Mouse (Mus musculus) liver, adult 2 months (tissue): Measurements from ENCODE around the gene Cplx3. TPM values are rescaled to one million over a fixed set of nuclear protein-coding genes. Genes with fewer than 3 reads are reported as not detected.

Source experiments
- DNase-seq: peaks from one replicate; pipeline ENCODE4 v3.0.0-alpha.2; 2011; ENCODE audit warnings: low read depth, low spot score; ENCODE audit errors: extremely low read depth
- H3K27ac ChIP-seq: fragments of 200-500 bp; replicated peaks from 2 replicates; pipeline ENCODE4 v1.5.1; 2012; ENCODE audit warnings: low read depth, mild to moderate bottlenecking, control low read depth, inconsistent platforms, low read length; ENCODE audit not compliant: insufficient read depth
- H3K27me3 ChIP-seq: fragments of 200-500 bp; 2 replicates; pipeline ENCODE4 v1.6.1; 2012; ENCODE audit warnings: mild to moderate bottlenecking, moderate library complexity, low read length, inconsistent platforms; ENCODE audit not compliant: control insufficient read depth, insufficient read depth
- H3K36me3 ChIP-seq: fragments of 200-500 bp; 2 replicates; pipeline ENCODE4 v1.6.1; 2012; ENCODE audit warnings: low read length, inconsistent platforms; ENCODE audit not compliant: control insufficient read depth, insufficient read depth
- H3K4me1 ChIP-seq: fragments of 200-500 bp; 2 replicates; pipeline ENCODE4 v1.6.1; 2011; ENCODE audit warnings: low read length; ENCODE audit not compliant: control insufficient read depth, insufficient read depth
- H3K4me3 ChIP-seq: fragments of 200-500 bp; 2 replicates; pipeline ENCODE4 v1.5.1; 2011; ENCODE audit warnings: low read depth, mild to moderate bottlenecking, control low read depth, low read length, moderate library complexity; ENCODE audit not compliant: insufficient read depth
- H3K79me2 ChIP-seq: fragments of 200-500 bp; 2 replicates; pipeline ENCODE4 v1.6.1; 2012; ENCODE audit warnings: inconsistent platforms, mild to moderate bottlenecking, low read length, moderate library complexity; ENCODE audit not compliant: control insufficient read depth, insufficient read depth
- H3K9ac ChIP-seq: fragments of 200-500 bp; 2 replicates; pipeline ENCODE4 v1.6.1; 2012; ENCODE audit warnings: low read depth, mild to moderate bottlenecking, control low read depth, inconsistent platforms, low read length
- CTCF ChIP-seq: fragments of 200-500 bp; IDR thresholded peaks from 2 replicates; pipeline ENCODE4 v1.5.1; 2011; ENCODE audit warnings: low read depth, low read length, control low read depth
- POLR2A ChIP-seq: fragments of 200-500 bp; IDR thresholded peaks from 2 replicates; pipeline ENCODE4 v1.6.1; 2011; ENCODE audit warnings: low read length, control low read depth; ENCODE audit not compliant: insufficient read depth; ENCODE audit errors: extremely low read depth
- whole genome bisulfite sequencing: fragments of 180-500 bp; shearing (Covaris S2); methylation state at CpG from one replicate; pipeline ENCODE4 v1.1.7; 2018; 5-methylcytosine and 5-hydroxymethylcytosine counted together
- polyA plus RNA-seq: library from polyadenylated mRNA; depleted of rRNA; stranded (reverse); fragments of >200 nt; gene quantifications from 2 replicates; pipeline ENCODE4 v1.2.3, GENCODE M21; 2012
- total RNA-seq: library from RNA; depleted of rRNA; stranded (reverse); fragments of >200 nt; gene quantifications from 2 replicates; pipeline ENCODE4 v1.2.3, GENCODE M21; 2014

Cplx3 gene
- total and polyA plus RNA-seq, 2 experiments = not detected

DNA sequence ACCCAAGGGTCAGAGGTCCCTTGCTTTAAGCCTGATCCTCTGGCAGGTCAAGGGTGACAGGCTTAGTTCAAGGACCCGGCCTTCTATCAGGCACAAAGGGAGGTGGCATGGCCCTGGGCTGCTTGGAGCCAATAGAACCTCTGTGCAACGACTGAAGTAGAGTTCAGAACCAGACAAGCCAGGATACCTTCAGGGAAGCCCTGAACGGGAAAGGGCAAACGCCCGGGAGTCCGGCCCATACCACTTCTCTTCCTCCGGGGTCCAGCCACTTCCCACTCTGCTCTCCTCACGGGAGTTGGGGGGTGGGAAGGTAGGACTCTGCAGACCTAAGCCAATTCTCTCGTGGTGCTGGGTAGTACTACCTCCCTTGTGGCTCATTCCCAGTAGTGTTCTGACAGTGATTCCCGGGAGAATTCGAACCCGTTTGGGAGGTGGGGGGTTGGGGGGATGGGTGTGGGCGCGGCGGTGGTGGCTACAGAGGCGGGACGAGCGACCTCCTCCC is 38.4 kb upstream of the Cplx3 start:
- Histone ChIP-seq H3K4me3 (peak overlapping the region; percentile 96), H3K4me1 (peaks cover 63% of the 10 kb centered on the region), H3K27me3 (no peaks in the 10 kb centered on the region), H3K36me3 (no peaks in the 10 kb centered on the region), H3K27ac (peak overlapping the region; percentile 90), H3K79me2 (peaks cover 47% of the 10 kb centered on the region), H3K9ac (peak overlapping the region; percentile 100)
- peak; percentile 97 for DNase-seq
- WGBS = under 1% methylated on average over 18 of the region's 18 CpGs
- peak; percentile 69; the same call in 1 of the 2 replicates for TF ChIP-seq POLR2A
- TF ChIP-seq CTCF = no peak

DNA sequence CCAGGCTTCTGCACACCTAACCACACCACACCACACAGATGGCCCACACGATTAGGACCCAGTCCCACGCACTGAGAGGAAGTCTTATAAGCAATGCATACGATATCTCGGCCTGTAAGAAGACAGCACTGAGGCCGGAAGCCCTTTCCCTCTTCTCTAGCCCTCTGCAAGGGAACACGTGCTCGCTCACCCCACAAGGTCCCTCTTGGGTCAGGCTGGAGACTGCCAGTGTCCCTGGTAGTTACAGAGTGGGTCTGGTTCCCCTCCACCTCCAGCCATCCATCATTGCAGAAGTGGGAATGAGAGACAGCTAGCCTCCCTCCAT is 37.7 kb upstream of the Cplx3 start:
- Histone ChIP-seq H3K4me1 (peaks cover 67% of the 10 kb centered on the region), H3K27ac (peak overlapping the region; percentile 54), H3K27me3 (no peaks in the 10 kb centered on the region), H3K4me3 (peak overlapping the region; percentile 34), H3K9ac (peak overlapping the region; percentile 51), H3K79me2 (peaks cover 52% of the 10 kb centered on the region), H3K36me3 (no peaks in the 10 kb centered on the region)
- WGBS = 17% methylated on average over 7 of the region's 7 CpGs
- no peak for DNase-seq
- TF ChIP-seq CTCF (no peak), POLR2A (no peak)

DNA sequence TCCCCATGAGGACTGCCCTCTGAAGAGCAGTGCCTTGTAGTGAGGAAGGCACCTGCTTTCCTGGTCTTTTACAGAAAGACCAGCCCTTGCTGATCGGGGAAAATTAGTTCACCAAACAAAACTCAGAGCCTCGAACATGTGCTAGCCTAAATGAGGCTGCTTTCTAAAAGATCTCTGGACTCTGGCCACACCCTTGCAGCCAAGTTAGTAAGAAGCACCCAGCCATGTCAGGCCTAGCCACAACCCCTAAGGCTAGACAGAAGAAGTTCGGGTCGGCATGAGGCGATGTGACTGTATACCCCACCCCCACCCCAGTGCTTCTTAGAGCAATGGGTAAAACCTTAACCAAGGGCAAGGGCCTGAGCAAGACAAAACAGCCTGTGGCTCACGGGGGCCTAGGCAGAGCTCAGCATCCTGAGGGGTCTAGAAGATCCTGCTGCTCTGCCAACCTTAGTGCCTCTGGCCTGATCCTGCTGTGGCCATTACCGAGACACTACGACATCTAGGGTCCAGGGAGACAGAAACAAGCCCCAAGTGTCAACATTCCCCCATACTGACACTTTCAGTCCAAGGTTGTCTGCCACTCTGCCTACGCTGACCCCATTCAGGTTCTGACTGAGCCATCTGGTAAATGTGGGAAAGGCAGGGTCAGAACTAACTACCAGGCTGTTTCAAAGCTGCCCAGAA is 37.2 kb upstream of the Cplx3 start:
- no peak for TF ChIP-seq POLR2A
- no peak for TF ChIP-seq CTCF
- peak; percentile 54 for DNase-seq
- H3K4me1 ChIP-seq = peaks cover 66% of the 10 kb centered on the region

DNA sequence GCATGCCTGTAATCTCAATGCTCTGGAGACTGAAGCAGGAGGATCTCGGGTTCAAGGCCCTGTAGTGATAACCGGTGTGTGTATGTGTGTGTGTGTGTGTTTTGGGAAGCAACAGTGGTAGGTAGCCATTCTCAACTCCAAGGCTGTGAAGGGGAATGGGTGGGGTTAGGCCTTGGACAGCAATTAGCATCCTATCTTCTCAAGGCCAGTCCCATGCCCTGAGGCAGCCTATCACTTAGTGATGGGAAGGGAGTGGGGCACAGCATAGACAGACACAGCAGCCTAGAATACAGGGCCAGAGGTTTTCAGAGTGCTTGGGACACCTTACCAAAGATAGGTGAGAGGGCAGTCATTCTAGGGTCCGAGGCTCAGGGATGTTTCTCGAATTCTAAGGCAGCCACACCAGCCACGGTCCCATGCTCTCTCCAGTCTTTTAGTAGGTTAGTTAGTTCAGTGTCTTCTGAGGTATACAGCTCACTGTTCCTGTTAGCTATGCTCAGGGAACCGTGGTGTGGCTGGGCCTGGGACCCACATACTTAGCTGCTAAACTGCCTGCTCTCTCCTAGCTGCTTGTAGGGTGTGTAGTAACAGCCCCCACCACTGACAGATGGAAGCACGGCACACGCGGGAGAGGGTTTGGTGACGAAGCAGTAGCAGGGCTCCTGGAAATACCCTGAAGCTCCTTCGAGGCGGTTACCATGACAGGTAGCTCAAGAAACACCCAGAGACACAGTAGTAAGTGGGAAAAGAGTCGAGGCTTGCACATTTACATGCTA is 35.9 kb upstream of the Cplx3 start:
- WGBS = 83% methylated on average over 13 of the region's 13 CpGs
- Histone ChIP-seq H3K36me3 (no peaks in the 10 kb centered on the region), H3K79me2 (peaks cover 66% of the 10 kb centered on the region), H3K9ac (no peak overlapping the region), H3K4me3 (no peak overlapping the region), H3K27me3 (no peaks in the 10 kb centered on the region), H3K4me1 (peaks cover 65% of the 10 kb centered on the region), H3K27ac (0 out of 2 replicates have a peak overlapping the region, but pooled peaks have one; percentile 5)
- no peak for DNase-seq
- TF ChIP-seq POLR2A (no peak), CTCF (no peak)

More for the DNA sequence above, 37.2 kb upstream of the Cplx3 start:
- H3K36me3 ChIP-seq = no peaks in the 10 kb centered on the region
- 27% methylated on average over 9 of the region's 9 CpGs for WGBS
- H3K27me3 ChIP-seq = no peaks in the 10 kb centered on the region
- peak overlapping the region; percentile 54 for H3K27ac ChIP-seq
- peaks cover 53% of the 10 kb centered on the region for H3K79me2 ChIP-seq
- H3K9ac ChIP-seq = peak overlapping the region; percentile 51
- peak overlapping the region; percentile 34 for H3K4me3 ChIP-seq

DNA sequence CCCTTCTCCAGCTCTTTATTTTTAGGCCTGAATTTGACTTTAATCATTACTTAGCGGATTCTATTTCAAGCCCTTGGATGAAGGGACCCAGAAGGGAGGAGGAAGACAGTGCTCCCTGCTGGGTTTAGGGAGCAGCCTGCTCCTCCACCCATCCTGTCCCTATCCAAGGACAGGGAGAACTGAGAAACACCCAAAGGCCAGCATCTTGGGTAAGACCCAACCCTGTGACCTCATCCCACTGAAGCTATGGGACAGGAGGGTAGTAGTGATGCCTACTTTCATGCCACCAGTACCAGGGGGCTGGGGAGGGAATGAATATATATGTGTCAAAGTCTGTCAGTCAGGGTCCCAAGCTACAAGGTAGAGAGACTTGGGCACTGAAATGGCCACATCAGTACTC is 34.9 kb upstream of the Cplx3 start:
- WGBS = 86% methylated on average over 1 of the region's 1 CpGs
- no peaks in the 10 kb centered on the region for H3K36me3 ChIP-seq
- TF ChIP-seq CTCF (no peak), POLR2A (no peak)
- no peak overlapping the region for H3K9ac ChIP-seq
- H3K27ac ChIP-seq = peak overlapping the region; percentile 7
- no peak overlapping the region for H3K4me3 ChIP-seq
- no peak for DNase-seq
- H3K4me1 ChIP-seq = peaks cover 58% of the 10 kb centered on the region
- H3K27me3 ChIP-seq = no peaks in the 10 kb centered on the region
- peaks cover 70% of the 10 kb centered on the region for H3K79me2 ChIP-seq
